Mouse (Mus musculus): ENCODE data around the gene Tacr1. TPM values are rescaled to one million over a fixed set of nuclear protein-coding genes. Genes with fewer than 3 reads are reported as not detected.

Tacr1 gene
- not detected for total RNA-seq (2023)

GRCm38 (mm10) chr6:82401595-82402451 lies at the start of gene Tacr1:
Tacr1 (plus strand) TSS chr6:82402334.

